Mouse (Mus musculus): ENCODE data around the gene Snf8. TPM values are rescaled to one million over a fixed set of nuclear protein-coding genes. Genes with fewer than 3 reads are reported as not detected.

The Snf8 gene
- polyA plus RNA-seq, 1 experiment = 28.7 TPM

DNA sequence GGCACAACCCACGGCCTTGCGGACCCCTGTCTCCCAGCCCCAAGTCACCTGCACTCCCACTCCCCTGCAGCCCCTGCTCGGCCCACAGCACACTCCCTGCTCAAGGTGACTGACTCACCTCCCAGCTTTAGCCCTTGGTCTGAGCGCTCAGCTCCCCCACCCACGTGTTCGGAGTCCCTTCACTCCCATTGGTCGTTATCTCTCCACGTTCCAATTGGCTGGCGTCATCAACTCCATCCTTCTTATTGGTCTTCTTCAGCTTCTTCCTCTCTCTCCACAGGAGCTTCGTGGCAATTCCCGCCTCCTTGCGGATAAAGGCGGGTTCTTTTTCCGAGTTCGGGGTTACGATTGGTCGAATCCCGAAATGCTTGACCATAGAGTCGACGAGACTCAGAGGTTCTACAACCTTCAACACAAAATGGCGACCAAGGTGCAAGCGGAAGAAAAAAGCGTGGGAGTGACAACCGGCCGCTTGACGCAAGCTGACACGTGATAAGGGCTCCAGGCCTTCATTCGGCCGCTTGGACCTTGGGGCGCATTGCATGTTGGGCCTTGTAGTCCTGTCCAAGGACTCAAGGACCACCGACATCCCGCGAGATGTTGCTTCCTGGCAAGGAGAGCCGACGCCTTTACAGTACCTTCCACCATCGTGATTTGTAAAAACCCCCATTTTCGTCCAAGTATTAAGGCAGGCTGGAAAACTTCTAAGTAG is 41.0 kb downstream of the Snf8 start, which contains the start of gene Atp5g1:
Gene Atp5g1, minus strand, starts transcription at position 162 of the 712 bp plus-strand sequence.
- H3K36me3 ChIP-seq (ENCODE audit: control insufficient read depth, insufficient read depth, low read length) = peaks cover under 1% of the 10 kb centered on the region; the same call in 1 of the 2 replicates
- TF ChIP-seq CTCF (IDR thresholded peaks at IDR 0.05; ENCODE audit: borderline replicate concordance, control insufficient read depth, extremely low read depth, insufficient read depth, low read length, poor library complexity) (no peak), POLR2A (IDR thresholded peaks at IDR 0.05; ENCODE audit: control insufficient read depth, extremely low read depth, insufficient read depth, low read length, poor library complexity) (peak; percentile 56)
- no peak within 1 kb of the TSS for H3K27ac ChIP-seq (ENCODE audit: control insufficient read depth, insufficient read depth, low read length)
- DNase-seq = peak; percentile 99
- under 1% methylated on average over 37 of the region's 37 CpGs for WGBS
- H3K27me3 ChIP-seq (ENCODE audit: control insufficient read depth, insufficient read depth, low read length) = no peaks in the 10 kb centered on the region
- H3K4me3 ChIP-seq (ENCODE audit: control insufficient read depth, insufficient read depth, low read length) = peak within 1 kb of the TSS; percentile 81
- H3K4me1 ChIP-seq (replicated peaks; ENCODE audit: control insufficient read depth, insufficient read depth, low read length) = peaks cover 12% of the 10 kb centered on the region

- no peak overlapping the region for H3K27ac ChIP-seq (ENCODE audit: control insufficient read depth, insufficient read depth, low read length)
- H3K36me3 ChIP-seq (ENCODE audit: control insufficient read depth, insufficient read depth, low read length) = no peaks in the 10 kb centered on the region
- H3K4me3 ChIP-seq (ENCODE audit: control insufficient read depth, insufficient read depth, low read length) = no peak overlapping the region
- peaks cover 12% of the 10 kb centered on the region for H3K4me1 ChIP-seq (replicated peaks; ENCODE audit: control insufficient read depth, insufficient read depth, low read length)
- no peak for DNase-seq
- TF ChIP-seq CTCF (IDR thresholded peaks at IDR 0.05; ENCODE audit: borderline replicate concordance, control insufficient read depth, extremely low read depth, insufficient read depth, low read length, poor library complexity) (no peak), POLR2A (IDR thresholded peaks at IDR 0.05; ENCODE audit: control insufficient read depth, extremely low read depth, insufficient read depth, low read length, poor library complexity) (no peak)
- no peaks in the 10 kb centered on the region for H3K27me3 ChIP-seq (ENCODE audit: control insufficient read depth, insufficient read depth, low read length)
- whole genome bisulfite sequencing = 76% methylated on average over 13 of the region's 13 CpGs
Observed at GRCm38 (mm10) chr11:96076221-96077105, 41.8 kb downstream of the Snf8 start.

DNA sequence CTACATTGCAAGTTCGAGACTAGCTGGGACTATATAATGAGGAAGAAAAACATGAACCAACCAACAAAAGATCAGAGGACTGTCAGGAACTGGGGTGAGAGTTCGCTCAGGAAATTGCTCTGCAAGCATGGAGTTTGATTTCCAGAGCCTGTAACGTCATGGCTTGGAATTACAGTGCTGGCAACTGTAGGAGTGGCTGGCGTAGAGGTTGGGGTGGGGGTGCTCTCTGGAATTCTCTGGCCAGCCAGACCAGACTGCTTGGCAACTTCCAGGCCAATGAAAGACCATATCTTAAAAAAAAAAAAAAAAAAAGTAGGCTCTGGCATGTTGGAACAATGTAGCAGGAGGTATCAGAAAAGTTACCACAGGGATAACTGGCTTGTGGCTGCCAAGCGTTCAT is 46.1 kb downstream of the Snf8 start:
- TF ChIP-seq POLR2A (IDR thresholded peaks at IDR 0.05; ENCODE audit: control insufficient read depth, extremely low read depth, insufficient read depth, low read length, poor library complexity) (no peak), CTCF (IDR thresholded peaks at IDR 0.05; ENCODE audit: borderline replicate concordance, control insufficient read depth, extremely low read depth, insufficient read depth, low read length, poor library complexity) (no peak)
- no peak for DNase-seq

DNA sequence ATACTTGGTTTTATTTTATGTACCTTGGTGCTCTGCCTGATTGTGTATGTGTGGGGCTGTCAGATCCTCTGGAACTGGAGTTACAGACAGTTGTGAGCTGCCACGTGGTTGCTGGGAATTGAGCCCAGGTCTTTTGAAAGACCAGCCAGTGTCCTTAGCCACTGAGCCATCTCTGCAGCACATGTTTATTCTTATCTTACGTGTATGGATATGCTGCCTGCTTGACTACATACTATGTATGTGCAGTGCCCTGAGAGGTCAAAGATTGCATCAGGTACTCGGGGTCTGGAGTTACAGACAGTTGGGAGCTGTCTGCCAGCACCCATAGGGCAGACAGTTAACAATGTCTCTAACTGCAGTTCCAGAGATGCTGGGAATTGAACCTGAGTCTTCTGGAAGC is 48.0 kb downstream of the Snf8 start:
- 87% methylated on average over 3 of the region's 3 CpGs for WGBS
- Histone ChIP-seq H3K4me3 (ENCODE audit: control insufficient read depth, insufficient read depth, low read length) (no peak overlapping the region), H3K4me1 (replicated peaks; ENCODE audit: control insufficient read depth, insufficient read depth, low read length) (no peaks in the 10 kb centered on the region), H3K27ac (ENCODE audit: control insufficient read depth, insufficient read depth, low read length) (no peak overlapping the region), H3K36me3 (ENCODE audit: control insufficient read depth, insufficient read depth, low read length) (no peaks in the 10 kb centered on the region), H3K27me3 (ENCODE audit: control insufficient read depth, insufficient read depth, low read length) (no peaks in the 10 kb centered on the region)
- no peak for DNase-seq
- TF ChIP-seq POLR2A (IDR thresholded peaks at IDR 0.05; ENCODE audit: control insufficient read depth, extremely low read depth, insufficient read depth, low read length, poor library complexity) (no peak), CTCF (IDR thresholded peaks at IDR 0.05; ENCODE audit: borderline replicate concordance, control insufficient read depth, extremely low read depth, insufficient read depth, low read length, poor library complexity) (no peak)

More for the DNA sequence above, 46.1 kb downstream of the Snf8 start:
- Histone ChIP-seq H3K4me1 (replicated peaks; ENCODE audit: control insufficient read depth, insufficient read depth, low read length) (no peaks in the 10 kb centered on the region; the same call in 1 of the 2 replicates), H3K36me3 (ENCODE audit: control insufficient read depth, insufficient read depth, low read length) (no peaks in the 10 kb centered on the region), H3K4me3 (ENCODE audit: control insufficient read depth, insufficient read depth, low read length) (no peak overlapping the region), H3K27me3 (ENCODE audit: control insufficient read depth, insufficient read depth, low read length) (no peaks in the 10 kb centered on the region), H3K27ac (ENCODE audit: control insufficient read depth, insufficient read depth, low read length) (no peak overlapping the region)
- 92% methylated on average over 5 of the region's 5 CpGs for WGBS

DNA sequence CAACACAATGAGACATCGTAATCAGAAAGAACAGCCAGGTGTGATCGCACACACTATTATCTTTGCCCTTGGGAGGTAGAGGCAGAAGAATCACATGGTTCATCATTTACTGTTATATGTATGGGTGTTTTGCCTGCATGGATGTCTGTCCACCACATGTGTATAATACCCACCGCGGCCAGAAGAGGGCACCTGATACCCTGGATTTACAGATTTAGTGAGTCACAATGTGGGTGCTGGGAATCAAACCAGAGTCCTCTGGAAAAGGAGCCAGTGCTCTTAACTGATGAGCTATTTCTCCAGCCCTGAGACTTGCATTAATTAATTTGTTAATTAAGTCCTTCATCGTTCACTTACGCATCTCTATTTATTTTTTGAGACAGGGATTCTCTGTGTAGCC is 53.3 kb downstream of the Snf8 start:
- no peaks in the 10 kb centered on the region for H3K27me3 ChIP-seq (ENCODE audit: control insufficient read depth, insufficient read depth, low read length)

GRCm38 (mm10) chr11:96091073-96091472 is 56.4 kb downstream of the Snf8 start:
- no peak for TF ChIP-seq POLR2A (IDR thresholded peaks at IDR 0.05; ENCODE audit: control insufficient read depth, extremely low read depth, insufficient read depth, low read length, poor library complexity)
- no peak for TF ChIP-seq CTCF (IDR thresholded peaks at IDR 0.05; ENCODE audit: borderline replicate concordance, control insufficient read depth, extremely low read depth, insufficient read depth, low read length, poor library complexity)
- no peaks in the 10 kb centered on the region for H3K36me3 ChIP-seq (ENCODE audit: control insufficient read depth, insufficient read depth, low read length)
- 78% methylated on average over 2 of the region's 2 CpGs for WGBS
- no peaks in the 10 kb centered on the region for H3K27me3 ChIP-seq (ENCODE audit: control insufficient read depth, insufficient read depth, low read length)
- H3K4me1 ChIP-seq (replicated peaks; ENCODE audit: control insufficient read depth, insufficient read depth, low read length) = no peaks in the 10 kb centered on the region
- H3K4me3 ChIP-seq (ENCODE audit: control insufficient read depth, insufficient read depth, low read length) = no peak overlapping the region
- no peak for DNase-seq
- no peak overlapping the region for H3K27ac ChIP-seq (ENCODE audit: control insufficient read depth, insufficient read depth, low read length)

More for the DNA sequence above, 53.3 kb downstream of the Snf8 start:
- no peak overlapping the region for H3K4me3 ChIP-seq (ENCODE audit: control insufficient read depth, insufficient read depth, low read length)
- WGBS = 88% methylated on average over 6 of the region's 6 CpGs
- no peak for DNase-seq
- no peaks in the 10 kb centered on the region for H3K4me1 ChIP-seq (replicated peaks; ENCODE audit: control insufficient read depth, insufficient read depth, low read length)
- TF ChIP-seq CTCF (IDR thresholded peaks at IDR 0.05; ENCODE audit: borderline replicate concordance, control insufficient read depth, extremely low read depth, insufficient read depth, low read length, poor library complexity) = no peak
- TF ChIP-seq POLR2A (IDR thresholded peaks at IDR 0.05; ENCODE audit: control insufficient read depth, extremely low read depth, insufficient read depth, low read length, poor library complexity) = no peak
- no peaks in the 10 kb centered on the region for H3K36me3 ChIP-seq (ENCODE audit: control insufficient read depth, insufficient read depth, low read length)
- no peak overlapping the region for H3K27ac ChIP-seq (ENCODE audit: control insufficient read depth, insufficient read depth, low read length)

Data from thymus, adult 2 months (tissue).